Mouse (Mus musculus) embryo, embryonic 11 days (tissue): ENCODE results near the gene Plcz1.

Experiments
- DNase-seq: peaks from one replicate; pipeline ENCODE4 v3.0.0-alpha.2; 2015

Plcz1 gene

GRCm38 (mm10) chr6:139947106-139947879 is 94.0 kb downstream of the Plcz1 start:
- no peak for DNase-seq
